Mouse (Mus musculus): ENCODE measurements around the gene Ccdc65. TPM values are rescaled to one million over a fixed set of nuclear protein-coding genes. Genes with fewer than 3 reads are reported as not detected.

The Ccdc65 gene
- polyA plus RNA-seq, 1 experiment: 3.2 TPM

DNA sequence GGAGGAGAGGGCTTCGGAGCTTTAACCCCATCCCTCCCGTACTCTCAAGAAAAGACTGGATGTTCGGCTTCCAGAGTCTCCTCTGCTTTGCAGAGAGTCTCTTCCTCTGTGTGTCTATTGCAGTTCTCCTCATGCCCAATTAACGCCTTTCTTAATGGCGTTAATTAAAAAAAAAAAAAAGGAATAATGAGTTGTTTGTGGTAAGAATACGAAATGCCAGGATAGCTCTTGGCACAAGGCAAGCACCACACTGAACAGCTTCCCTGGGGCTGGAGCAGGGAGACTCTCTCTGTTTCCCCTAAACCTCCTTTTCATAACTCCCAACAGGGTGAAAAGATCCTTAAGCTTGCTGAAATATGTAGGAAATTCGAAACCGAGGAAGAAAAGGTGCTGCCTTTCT is 14.2 kb downstream of the Ccdc65 start:
- H3K27ac ChIP-seq (ENCODE audit: insufficient read depth, low read length): no peak overlapping the region
- no peaks in the 10 kb centered on the region for H3K4me1 ChIP-seq (ENCODE audit: control insufficient read depth, insufficient read depth, low read length)
- TF ChIP-seq CTCF (IDR thresholded peaks at IDR 0.05; ENCODE audit: borderline replicate concordance, insufficient read depth, low read length): no peak
- no peak for TF ChIP-seq POLR2A (IDR thresholded peaks at IDR 0.05; ENCODE audit: low read depth, low read length)
- no peak overlapping the region for H3K4me3 ChIP-seq (ENCODE audit: insufficient read depth, low read length)

DNA sequence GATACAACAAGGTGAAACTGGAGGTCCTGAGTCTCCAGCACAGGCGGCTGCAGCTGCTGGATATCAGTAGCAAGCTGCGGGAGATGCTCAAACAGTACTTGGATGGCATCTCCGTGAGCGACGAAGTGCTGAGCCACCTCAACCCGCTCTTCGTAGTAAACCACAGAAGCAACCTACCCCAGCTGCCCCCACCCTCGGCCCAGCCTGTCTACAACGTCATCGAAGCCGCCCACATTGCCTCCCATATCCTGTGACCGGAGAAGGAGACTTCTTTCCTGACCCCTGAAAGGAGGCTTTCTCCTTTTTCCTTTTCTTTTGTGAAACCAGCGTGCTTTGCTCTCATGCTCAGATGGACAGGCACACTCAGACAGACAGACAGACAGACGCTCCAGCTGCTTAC is 14.8 kb downstream of the Ccdc65 start:
- Histone ChIP-seq H3K27ac (ENCODE audit: insufficient read depth, low read length) (no peak overlapping the region), H3K4me1 (ENCODE audit: control insufficient read depth, insufficient read depth, low read length) (no peaks in the 10 kb centered on the region), H3K4me3 (ENCODE audit: insufficient read depth, low read length) (no peak overlapping the region)
- TF ChIP-seq POLR2A (IDR thresholded peaks at IDR 0.05; ENCODE audit: low read depth, low read length) (no peak), CTCF (IDR thresholded peaks at IDR 0.05; ENCODE audit: borderline replicate concordance, insufficient read depth, low read length) (no peak)

DNA sequence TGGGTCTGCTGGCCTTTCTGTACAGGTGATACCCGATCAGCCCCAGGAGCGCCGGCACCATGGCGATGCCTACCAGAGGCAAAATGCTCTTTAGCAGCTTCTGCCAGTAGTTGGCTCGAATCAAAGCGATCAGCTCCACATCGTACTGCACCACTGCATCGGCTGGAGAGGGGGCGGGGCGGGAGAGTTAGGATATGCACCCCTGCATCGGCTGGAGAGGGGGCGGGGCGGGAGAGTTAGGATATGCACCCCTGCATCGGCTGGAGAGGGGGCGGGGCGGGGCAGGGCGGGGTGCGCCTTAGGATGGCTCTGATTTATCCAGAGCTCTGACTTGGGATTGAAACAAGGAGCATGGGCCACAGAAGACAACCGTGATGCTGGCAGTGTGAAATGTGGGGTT is 16.4 kb downstream of the Ccdc65 start:
- no peak overlapping the region for H3K27ac ChIP-seq (ENCODE audit: insufficient read depth, low read length)
- H3K4me1 ChIP-seq (ENCODE audit: control insufficient read depth, insufficient read depth, low read length): no peaks in the 10 kb centered on the region
- H3K4me3 ChIP-seq (ENCODE audit: insufficient read depth, low read length): no peak overlapping the region
- TF ChIP-seq POLR2A (IDR thresholded peaks at IDR 0.05; ENCODE audit: low read depth, low read length): no peak
- TF ChIP-seq CTCF (IDR thresholded peaks at IDR 0.05; ENCODE audit: borderline replicate concordance, insufficient read depth, low read length): no peak

DNA sequence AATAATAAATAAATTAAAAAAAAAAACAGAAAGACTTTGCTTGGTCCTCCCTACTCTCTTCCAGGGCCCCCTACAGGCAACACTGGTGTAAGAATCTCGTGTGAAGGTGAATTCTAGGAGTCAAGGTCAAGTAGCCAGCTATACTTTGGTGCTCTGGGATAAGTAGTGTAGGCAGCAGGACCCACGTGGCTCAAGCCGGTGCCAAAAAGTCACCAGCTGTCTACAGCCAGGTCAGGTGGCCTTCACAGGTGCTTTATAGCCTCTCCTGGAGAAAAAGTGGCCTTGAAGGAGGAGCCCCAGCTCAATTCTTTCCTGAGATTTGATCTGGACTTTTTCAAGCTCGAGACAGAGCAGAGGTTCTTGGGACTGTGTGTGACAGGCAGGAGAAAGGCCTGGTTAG is 18.1 kb downstream of the Ccdc65 start:
- TF ChIP-seq CTCF (IDR thresholded peaks at IDR 0.05; ENCODE audit: borderline replicate concordance, insufficient read depth, low read length): no peak
- TF ChIP-seq POLR2A (IDR thresholded peaks at IDR 0.05; ENCODE audit: low read depth, low read length): no peak
- Histone ChIP-seq H3K4me3 (ENCODE audit: insufficient read depth, low read length) (0 out of 2 replicates have a peak overlapping the region, but pooled peaks have one; percentile 55), H3K4me1 (ENCODE audit: control insufficient read depth, insufficient read depth, low read length) (no peaks in the 10 kb centered on the region), H3K27ac (ENCODE audit: insufficient read depth, low read length) (no peak overlapping the region)

DNA sequence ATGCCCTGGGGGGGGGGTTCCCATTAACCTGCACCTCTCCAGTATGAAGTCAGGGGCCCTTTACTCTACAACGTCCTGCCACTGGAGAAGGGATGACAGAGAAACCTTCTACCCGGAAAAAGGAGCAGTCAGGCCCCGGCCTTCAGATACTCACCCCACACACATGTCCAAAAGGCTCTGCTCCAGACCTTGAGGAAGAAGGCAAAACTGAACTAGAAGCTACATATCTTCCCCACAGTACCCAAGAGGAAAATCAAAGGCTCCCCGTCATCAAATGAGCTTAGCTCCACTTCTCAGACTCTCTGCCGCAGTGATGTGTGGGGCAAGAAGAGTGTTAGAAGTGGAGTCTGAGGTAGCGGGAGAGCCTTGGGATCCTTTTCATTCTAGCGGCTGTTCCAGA is 18.7 kb downstream of the Ccdc65 start:
- TF ChIP-seq CTCF (IDR thresholded peaks at IDR 0.05; ENCODE audit: borderline replicate concordance, insufficient read depth, low read length) (no peak), POLR2A (IDR thresholded peaks at IDR 0.05; ENCODE audit: low read depth, low read length) (no peak)
- peak overlapping the region; percentile 55 for H3K4me3 ChIP-seq (ENCODE audit: insufficient read depth, low read length)
- H3K4me1 ChIP-seq (ENCODE audit: control insufficient read depth, insufficient read depth, low read length): no peaks in the 10 kb centered on the region
- no peak overlapping the region for H3K27ac ChIP-seq (ENCODE audit: insufficient read depth, low read length)

DNA sequence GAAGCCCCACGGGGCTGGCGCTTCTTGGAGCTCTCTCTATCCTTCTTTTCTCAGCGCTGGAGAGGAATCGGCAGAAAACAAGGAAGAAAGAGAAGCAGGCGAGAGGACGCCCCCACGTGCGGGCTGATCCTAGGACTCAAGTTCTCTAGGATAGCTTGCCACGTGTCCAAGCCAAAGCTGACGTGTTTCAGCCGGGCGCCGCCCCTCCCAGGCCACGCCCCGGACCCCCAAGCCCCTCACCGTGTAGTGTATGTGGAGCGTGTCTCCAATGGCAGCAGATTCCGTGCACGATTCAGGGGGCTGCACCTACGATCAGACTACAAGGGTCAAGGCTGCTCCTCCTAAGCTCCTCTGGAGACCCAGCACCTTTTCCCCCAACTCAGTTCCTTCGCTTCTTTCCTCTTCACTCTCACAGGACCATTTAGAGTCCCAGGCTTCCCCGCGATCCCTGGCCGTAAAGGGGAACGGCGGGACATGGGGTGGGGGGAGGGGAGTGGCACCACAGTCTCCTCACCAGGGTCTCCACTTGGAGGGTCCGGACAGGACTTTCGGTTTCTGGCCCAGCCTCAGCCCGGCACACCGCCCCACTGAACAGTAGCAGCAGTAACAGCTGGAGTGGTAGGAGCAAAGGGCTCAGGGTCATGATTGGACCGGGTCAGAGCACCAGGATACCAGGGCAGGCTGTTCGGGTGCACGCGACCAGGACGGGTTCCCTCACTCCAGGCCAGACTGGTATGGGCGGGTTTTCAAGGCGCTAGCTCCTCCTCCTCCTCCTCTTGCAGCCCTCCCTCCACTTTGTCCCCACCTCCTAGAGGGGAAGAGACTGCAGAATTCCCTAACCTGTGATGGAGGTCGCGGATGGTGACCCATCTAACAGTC is 19.7 kb downstream of the Ccdc65 start, which contains the start of gene Fkbp11:
Fkbp11 (minus strand) TSS at position 756 of the 879 bp plus-strand sequence.
- TF ChIP-seq POLR2A (IDR thresholded peaks at IDR 0.05; ENCODE audit: low read depth, low read length) (peak; percentile 86), CTCF (IDR thresholded peaks at IDR 0.05; ENCODE audit: borderline replicate concordance, insufficient read depth, low read length) (no peak)
- H3K4me1 ChIP-seq (ENCODE audit: control insufficient read depth, insufficient read depth, low read length): no peaks in the 10 kb centered on the region
- peak within 1 kb of the TSS; percentile 55 for H3K4me3 ChIP-seq (ENCODE audit: insufficient read depth, low read length)
- H3K27ac ChIP-seq (ENCODE audit: insufficient read depth, low read length): no peak within 1 kb of the TSS

DNA sequence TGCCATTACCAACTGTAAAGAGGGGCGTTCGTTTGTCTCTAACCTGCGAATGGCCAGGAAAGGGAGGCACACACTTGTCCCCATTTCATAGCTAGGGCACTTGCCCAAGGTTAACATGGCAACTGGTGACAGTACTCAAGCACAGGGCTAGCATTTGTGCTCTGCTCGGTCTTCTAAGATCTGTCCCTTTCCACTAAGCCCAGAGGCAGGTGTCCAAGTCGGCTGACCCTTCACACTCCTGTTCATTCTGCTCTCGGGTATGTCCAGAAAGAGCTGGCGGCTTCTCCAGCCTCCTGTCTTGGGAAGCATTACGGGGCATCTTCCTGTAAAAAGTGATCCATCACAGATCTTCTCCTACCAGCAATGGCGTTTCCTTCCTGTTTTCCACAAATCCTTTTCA is 20.4 kb downstream of the Ccdc65 start:
- H3K27ac ChIP-seq (ENCODE audit: insufficient read depth, low read length): no peak overlapping the region
- no peaks in the 10 kb centered on the region for H3K4me1 ChIP-seq (ENCODE audit: control insufficient read depth, insufficient read depth, low read length)
- H3K4me3 ChIP-seq (ENCODE audit: insufficient read depth, low read length): no peak overlapping the region
- TF ChIP-seq CTCF (IDR thresholded peaks at IDR 0.05; ENCODE audit: borderline replicate concordance, insufficient read depth, low read length) (no peak), POLR2A (IDR thresholded peaks at IDR 0.05; ENCODE audit: low read depth, low read length) (no peak)

DNA sequence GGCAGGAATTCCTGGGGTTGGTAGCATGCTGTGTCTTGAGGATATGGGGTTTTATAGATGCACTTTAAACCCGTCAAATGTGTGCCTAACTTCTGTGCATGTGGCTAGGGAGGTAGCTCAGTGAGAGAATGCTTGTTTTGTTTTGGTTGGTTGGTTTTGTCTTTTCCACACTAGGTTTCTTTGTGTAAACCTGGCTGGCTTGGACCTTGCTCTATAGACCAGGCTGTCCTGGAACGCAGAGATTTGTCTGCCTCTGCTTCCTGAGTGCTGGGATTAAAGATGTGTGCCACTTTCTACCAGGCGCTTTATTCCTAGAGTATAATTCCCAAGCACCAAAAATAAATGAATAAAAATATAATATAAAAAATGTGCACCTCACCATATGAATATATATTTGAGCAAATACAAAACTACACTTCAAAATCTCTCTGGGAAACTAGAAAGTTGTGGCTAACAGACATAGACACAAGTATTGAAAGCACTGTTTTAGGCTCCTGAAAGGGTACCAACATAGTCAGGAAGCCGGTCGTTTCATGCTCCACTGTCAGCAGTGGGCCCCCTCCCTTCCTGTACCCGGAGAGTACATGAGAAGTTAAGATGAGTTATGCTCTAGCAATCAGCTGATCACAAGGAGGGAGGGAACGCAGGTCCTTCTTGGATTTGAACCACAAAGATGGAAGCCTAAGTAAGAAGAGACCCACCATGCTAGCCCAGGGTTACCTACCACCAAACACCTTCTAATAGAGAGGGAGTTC is 22.0 kb downstream of the Ccdc65 start:
- Histone ChIP-seq H3K4me3 (ENCODE audit: insufficient read depth, low read length) (no peak overlapping the region), H3K4me1 (ENCODE audit: control insufficient read depth, insufficient read depth, low read length) (no peaks in the 10 kb centered on the region; the same call in 1 of the 2 replicates), H3K27ac (ENCODE audit: insufficient read depth, low read length) (no peak overlapping the region)
- TF ChIP-seq POLR2A (IDR thresholded peaks at IDR 0.05; ENCODE audit: low read depth, low read length): no peak
- no peak for TF ChIP-seq CTCF (IDR thresholded peaks at IDR 0.05; ENCODE audit: borderline replicate concordance, insufficient read depth, low read length)

DNA sequence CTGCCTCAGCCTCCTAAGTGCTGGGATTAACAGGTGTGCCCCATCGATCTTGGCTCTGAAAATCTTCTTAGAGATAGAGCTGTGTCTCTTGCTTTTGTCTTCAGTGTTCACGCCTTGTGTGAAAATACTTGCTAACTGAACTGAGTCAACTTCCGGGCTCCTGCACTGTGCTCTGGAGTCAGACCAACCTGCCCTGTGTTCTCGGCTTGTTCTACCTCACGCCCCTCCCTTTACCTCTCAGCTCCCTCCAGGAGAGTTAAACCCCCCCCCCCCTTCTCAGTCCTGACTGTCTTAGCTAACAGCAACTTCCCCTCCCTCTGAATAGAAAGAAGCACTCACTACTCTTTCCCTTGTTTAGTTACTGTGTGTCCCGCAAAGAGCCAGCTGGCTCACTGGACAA is 22.8 kb downstream of the Ccdc65 start:
- no peaks in the 10 kb centered on the region; the same call in 1 of the 2 replicates for H3K4me1 ChIP-seq (ENCODE audit: control insufficient read depth, insufficient read depth, low read length)
- TF ChIP-seq CTCF (IDR thresholded peaks at IDR 0.05; ENCODE audit: borderline replicate concordance, insufficient read depth, low read length): no peak
- no peak for TF ChIP-seq POLR2A (IDR thresholded peaks at IDR 0.05; ENCODE audit: low read depth, low read length)
- H3K27ac ChIP-seq (ENCODE audit: insufficient read depth, low read length): no peak overlapping the region
- no peak overlapping the region for H3K4me3 ChIP-seq (ENCODE audit: insufficient read depth, low read length)

Measured in embryonic fibroblast, embryonic 13.5 days (primary cell).